Mouse (Mus musculus) erythroblast, embryonic 14.5 days (primary cell): ENCODE data around the gene Cpm. TPM values are rescaled to one million over a fixed set of nuclear protein-coding genes. Genes with fewer than 3 reads are reported as not detected.
"Not testable (repeated sequence)": the region's sequence is repeated elsewhere in the genome, so short reads cannot be mapped to it uniquely, and the experiment has no call there.

Source experiments
- H3K27me3 ChIP-seq: 2 replicates; pipeline ENCODE4 v1.6.1; 2012; ENCODE audit warnings: inconsistent platforms; ENCODE audit not compliant: control insufficient read depth
- H3K36me3 ChIP-seq: 2 replicates; pipeline ENCODE4 v1.6.1; 2012; ENCODE audit warnings: mild to moderate bottlenecking, inconsistent platforms; ENCODE audit not compliant: control insufficient read depth
- H3K4me1 ChIP-seq: 2 replicates; pipeline ENCODE4 v1.6.1; 2012; ENCODE audit warnings: inconsistent platforms; ENCODE audit not compliant: control insufficient read depth
- H3K4me3 ChIP-seq: replicated peaks from 2 replicates; pipeline ENCODE3; 2012; ENCODE audit warnings: moderate library complexity, mild to moderate bottlenecking, inconsistent platforms
- H3K9me3 ChIP-seq: 2 replicates; pipeline ENCODE4 v1.6.1; 2012; ENCODE audit warnings: low read length, inconsistent platforms, mixed read lengths; ENCODE audit not compliant: control insufficient read depth
- GATA1 ChIP-seq: IDR thresholded peaks from 2 replicates; pipeline ENCODE4 v1.6.1; 2012; ENCODE audit warnings: low read length, inconsistent platforms, mixed read lengths
- TAL1 ChIP-seq: IDR thresholded peaks from 3 replicates; pipeline ENCODE4 v1.6.1; 2012; ENCODE audit warnings: low read length, inconsistent platforms, mixed read lengths
- polyA plus RNA-seq: library from polyadenylated mRNA; stranded (reverse); fragments of >175 nt; gene quantifications from 2 replicates; pipeline ENCODE4 v1.2.3, GENCODE M21; 2012

Cpm gene
- polyA plus RNA-seq, 1 experiment, result not detected

DNA sequence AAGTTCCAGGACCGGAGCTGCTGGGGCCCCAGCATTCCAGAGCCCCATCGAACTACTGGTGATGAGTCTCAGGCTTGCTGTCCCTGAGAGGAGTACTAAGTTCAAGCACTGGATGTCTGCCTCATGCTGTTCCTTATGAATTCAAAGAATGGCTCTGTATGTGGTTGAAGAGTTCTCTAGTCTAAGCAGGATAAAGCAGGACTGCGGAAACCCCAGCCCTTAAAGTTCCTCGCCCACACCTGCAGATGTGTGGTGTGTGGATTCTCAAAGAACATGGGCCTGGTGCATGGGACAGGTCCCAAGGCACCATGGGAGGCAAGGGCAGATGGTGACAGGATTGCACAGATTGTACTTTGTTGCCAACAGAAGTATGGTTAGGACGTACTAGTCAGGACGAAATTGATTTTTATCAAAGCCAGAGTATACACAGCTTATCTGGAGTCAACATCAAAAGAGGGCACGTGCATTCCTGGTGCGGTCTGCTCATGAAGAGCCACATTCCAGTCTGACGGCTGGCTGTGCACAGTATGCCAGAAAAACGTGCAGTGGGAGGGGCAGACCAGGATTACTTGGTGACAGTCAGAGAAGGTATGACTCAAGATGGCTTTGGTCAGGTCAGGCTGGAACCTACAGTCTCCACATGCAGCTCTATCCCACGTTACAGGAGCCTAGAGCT, 100.0 kb downstream of the Cpm start:
- H3K36me3 ChIP-seq, result no peaks in the 10 kb centered on the region
- H3K4me1 ChIP-seq, result peaks cover 29% of the 10 kb centered on the region
- H3K4me3 ChIP-seq, result no peak overlapping the region
- H3K9me3 ChIP-seq, result no peaks in the 10 kb centered on the region
- no peaks in the 10 kb centered on the region for H3K27me3 ChIP-seq
- no peak for TF ChIP-seq GATA1
- TF ChIP-seq TAL1, result no peak

DNA sequence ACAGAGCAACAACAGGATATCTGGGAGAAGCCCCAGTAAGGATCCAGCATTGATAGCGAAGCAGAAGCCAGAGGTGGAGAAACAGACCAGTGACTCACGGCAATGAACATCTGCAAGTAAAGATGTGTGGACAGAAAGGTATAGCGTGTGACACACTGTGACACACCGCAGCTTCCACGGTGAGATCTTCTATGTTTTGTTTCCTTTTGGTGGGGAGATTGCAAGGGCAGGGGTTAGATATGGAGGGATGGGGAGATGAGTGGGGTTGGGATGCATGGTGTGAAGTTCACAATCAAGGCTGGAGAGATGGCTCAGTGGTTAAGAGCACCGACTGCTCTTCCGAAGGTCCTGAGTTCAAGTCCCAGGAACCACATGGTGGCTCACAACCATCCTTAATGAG, 100.8 kb downstream of the Cpm start:
- no peak for TF ChIP-seq GATA1
- no peak for TF ChIP-seq TAL1
- no peaks in the 10 kb centered on the region for H3K27me3 ChIP-seq
- no peaks in the 10 kb centered on the region for H3K9me3 ChIP-seq
- no peak overlapping the region for H3K4me3 ChIP-seq
- no peaks in the 10 kb centered on the region for H3K36me3 ChIP-seq
- H3K4me1 ChIP-seq, result peaks cover 29% of the 10 kb centered on the region

GRCm38 (mm10) chr10:117730637-117731203, 101.4 kb downstream of the Cpm start:
- TF ChIP-seq GATA1 (no peak), TAL1 (no peak)
- Histone ChIP-seq H3K36me3 (no peaks in the 10 kb centered on the region), H3K4me1 (peaks cover 29% of the 10 kb centered on the region), H3K27me3 (no peaks in the 10 kb centered on the region), H3K4me3 (no peak overlapping the region), H3K9me3 (no peaks in the 10 kb centered on the region)

DNA sequence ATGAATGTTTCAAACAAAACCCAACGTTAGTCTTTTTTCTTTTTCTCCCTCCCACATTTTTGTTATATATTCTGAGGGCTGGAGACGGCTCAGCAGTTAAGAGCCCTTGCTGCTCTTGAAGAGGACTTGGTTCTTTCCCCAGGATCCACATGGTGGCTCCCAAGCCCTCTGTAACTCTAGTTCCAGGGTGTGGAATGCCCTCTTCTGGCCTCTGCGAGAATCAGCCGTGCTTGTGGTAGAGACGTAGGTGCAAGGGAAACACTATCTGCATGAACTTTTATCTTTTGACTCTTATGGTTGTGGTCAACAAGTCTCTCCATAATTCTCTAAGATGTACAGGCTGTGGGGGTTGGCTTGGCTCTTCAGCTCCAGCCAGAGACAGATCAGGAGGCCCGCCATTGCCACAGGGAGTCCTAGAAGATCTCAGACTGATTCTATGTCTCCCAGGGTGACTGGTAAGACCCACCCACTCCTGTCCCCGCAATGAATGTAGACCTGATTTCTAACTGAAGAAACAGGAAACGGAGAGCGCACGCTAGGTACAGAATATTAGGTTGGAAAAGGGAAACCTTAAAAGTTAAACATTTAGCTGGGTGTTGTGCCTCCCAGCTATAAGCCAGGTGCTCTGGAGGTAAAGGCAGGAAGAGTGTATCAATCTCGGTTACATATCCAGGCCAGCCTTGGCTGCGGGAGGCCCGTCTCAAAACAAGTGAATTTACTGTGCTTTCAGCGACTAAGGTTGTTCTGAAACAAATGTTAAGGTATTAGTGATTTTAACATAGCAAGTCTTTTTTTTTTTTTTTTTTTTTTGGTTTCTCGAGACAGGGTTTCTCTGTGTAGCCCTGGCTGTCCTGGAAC, 102.2 kb downstream of the Cpm start:
- TF ChIP-seq GATA1, result no peak
- no peak for TF ChIP-seq TAL1
- Histone ChIP-seq H3K27me3 (no peaks in the 10 kb centered on the region), H3K4me1 (peaks cover 29% of the 10 kb centered on the region), H3K36me3 (no peaks in the 10 kb centered on the region), H3K4me3 (no peak overlapping the region), H3K9me3 (no peaks in the 10 kb centered on the region)

DNA sequence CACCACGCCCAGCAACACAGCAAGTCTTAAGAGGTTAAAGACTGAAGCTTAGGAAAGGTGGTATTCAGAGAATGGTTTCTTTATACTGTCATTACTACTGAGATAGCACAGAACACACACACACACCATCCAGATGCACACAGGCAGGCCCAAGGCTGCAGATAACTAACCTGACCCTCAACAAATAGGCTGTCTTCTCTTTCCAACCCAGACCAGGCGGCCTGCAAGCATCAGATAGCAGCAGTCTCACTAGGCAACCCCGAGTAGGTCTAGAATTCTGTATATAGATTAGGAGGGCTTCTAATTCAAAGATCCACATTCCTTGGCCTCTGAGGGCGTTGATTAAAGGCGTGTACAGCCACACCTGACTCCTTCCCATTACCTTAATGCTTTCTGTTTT, 102.9 kb downstream of the Cpm start:
- Histone ChIP-seq H3K4me1 (peaks cover 29% of the 10 kb centered on the region), H3K9me3 (no peaks in the 10 kb centered on the region), H3K27me3 (no peaks in the 10 kb centered on the region), H3K36me3 (no peaks in the 10 kb centered on the region), H3K4me3 (no peak overlapping the region)
- TF ChIP-seq GATA1, result peak; percentile 50; the same call in 1 of the 2 replicates
- TF ChIP-seq TAL1, result peak; percentile 64

- TF ChIP-seq GATA1, result no peak
- TF ChIP-seq TAL1, result no peak
- Histone ChIP-seq H3K4me3 (no peak overlapping the region), H3K9me3 (no peaks in the 10 kb centered on the region), H3K36me3 (no peaks in the 10 kb centered on the region), H3K4me1 (peaks cover 30% of the 10 kb centered on the region), H3K27me3 (no peaks in the 10 kb centered on the region)
Measured at GRCm38 (mm10) chr10:117732962-117733592, 103.8 kb downstream of the Cpm start.

DNA sequence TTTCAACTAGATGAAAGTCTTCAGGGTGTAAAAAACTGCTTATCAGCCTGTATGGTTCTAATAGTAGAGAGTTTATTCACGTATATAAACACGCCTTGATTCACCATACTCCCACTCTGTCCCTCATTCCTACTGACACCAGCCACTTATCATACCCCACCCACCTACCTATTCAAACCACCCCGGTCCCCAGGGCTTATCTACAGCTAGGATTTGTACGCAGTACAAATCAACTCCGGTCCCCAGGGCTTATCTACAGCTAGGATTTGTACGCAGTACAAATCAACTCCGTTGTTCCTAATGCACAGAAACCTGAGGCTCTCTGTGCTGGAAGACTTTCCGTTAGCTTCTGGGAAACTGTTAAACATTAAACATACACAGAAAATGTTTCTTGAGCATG, 104.3 kb downstream of the Cpm start:
- H3K4me3 ChIP-seq, H3K36me3 ChIP-seq, H3K9me3 ChIP-seq, H3K27me3 ChIP-seq: not testable (repeated sequence)
- peaks cover 35% of the 10 kb centered on the region for H3K4me1 ChIP-seq

DNA sequence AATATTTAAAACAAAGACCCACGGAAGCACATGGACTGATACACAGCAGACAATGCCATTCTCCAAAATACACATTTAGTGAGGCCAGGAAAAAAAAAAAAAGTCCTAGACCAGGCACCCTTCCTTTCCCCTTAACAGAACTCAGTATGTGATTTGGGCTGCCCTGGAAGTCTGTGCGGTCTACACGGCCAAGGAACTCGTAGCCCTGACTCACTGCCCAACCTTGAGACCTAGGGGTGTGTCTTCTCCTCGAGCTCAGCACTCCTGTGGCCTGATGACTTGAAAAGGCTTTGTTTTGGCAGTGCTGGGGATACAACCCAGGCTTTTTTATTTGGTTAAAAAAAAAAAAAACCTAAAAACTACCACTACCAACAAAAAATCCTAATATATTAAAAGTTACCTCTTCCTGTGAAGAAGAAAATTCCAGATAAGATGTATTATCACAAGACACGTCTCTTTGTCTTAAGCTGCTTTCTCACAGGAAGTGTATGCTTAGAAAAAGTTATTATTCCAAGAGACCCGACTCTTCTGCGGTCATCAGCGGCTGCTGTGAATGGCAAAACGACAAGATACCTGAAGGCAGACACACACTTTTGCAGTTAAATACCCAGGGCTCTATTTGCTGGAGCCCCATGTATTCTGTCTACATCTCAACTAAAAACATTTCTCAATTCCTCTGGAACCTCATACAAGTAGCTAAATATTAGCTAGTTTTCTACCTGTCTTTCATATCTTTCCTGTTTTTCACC, 105.0 kb downstream of the Cpm start:
- not testable (repeated sequence) for H3K36me3 ChIP-seq, H3K27me3 ChIP-seq, H3K4me3 ChIP-seq, H3K9me3 ChIP-seq
- H3K4me1 ChIP-seq, result peaks cover 40% of the 10 kb centered on the region

DNA sequence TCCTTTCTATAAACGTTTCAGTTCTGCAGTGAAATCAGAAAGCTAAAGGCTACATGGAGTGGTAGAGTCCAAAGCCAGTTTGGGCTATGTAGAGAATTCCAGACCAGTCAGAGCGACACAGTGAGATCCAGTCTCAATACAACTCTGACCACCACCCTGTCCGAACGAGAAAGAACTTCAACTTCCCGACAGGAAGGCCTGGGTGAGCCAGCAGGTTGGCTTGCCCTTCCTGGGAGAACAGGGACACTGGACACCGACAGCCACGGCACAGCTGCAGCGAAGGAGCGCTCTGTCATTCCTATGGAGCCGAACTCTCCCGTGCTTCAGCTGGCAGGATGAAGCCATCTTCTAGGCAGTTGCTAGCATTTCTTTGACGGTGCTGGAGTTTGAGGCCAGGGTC, 106.1 kb downstream of the Cpm start:
- peaks cover 40% of the 10 kb centered on the region for H3K4me1 ChIP-seq
- H3K27me3 ChIP-seq, H3K4me3 ChIP-seq, H3K9me3 ChIP-seq, H3K36me3 ChIP-seq: not testable (repeated sequence)
